Mouse (Mus musculus) embryonic fibroblast, embryonic 13.5 days (primary cell): Measurements from ENCODE around the gene Apba3. TPM values are rescaled to one million over a fixed set of nuclear protein-coding genes. Genes with fewer than 3 reads are reported as not detected.

ENCODE experiments used
- H3K27ac ChIP-seq: 2 replicates; pipeline ENCODE4 v1.5.1; 2012; ENCODE audit warnings: low read length, control low read depth, inconsistent platforms; ENCODE audit not compliant: insufficient read depth
- H3K4me1 ChIP-seq: 2 replicates; pipeline ENCODE4 v1.6.1; 2011; ENCODE audit warnings: low read length; ENCODE audit not compliant: control insufficient read depth, insufficient read depth
- H3K4me3 ChIP-seq: 2 replicates; pipeline ENCODE4 v1.5.1; 2011; ENCODE audit warnings: mild to moderate bottlenecking, control low read depth, low read length; ENCODE audit not compliant: insufficient read depth
- CTCF ChIP-seq: IDR thresholded peaks from 2 replicates; pipeline ENCODE4 v1.5.1; 2011; ENCODE audit warnings: mild to moderate bottlenecking, control low read depth, low read length, moderate library complexity, borderline replicate concordance; ENCODE audit not compliant: insufficient read depth
- POLR2A ChIP-seq: IDR thresholded peaks from 2 replicates; pipeline ENCODE4 v1.6.1; 2011; ENCODE audit warnings: low read depth, mild to moderate bottlenecking, control low read depth, low read length, moderate library complexity
- polyA plus RNA-seq: library from polyadenylated mRNA; stranded (reverse); fragments of >200 nt; gene quantifications from 2 replicates; pipeline ENCODE4 v1.2.4, GENCODE M21; 2011; ENCODE audit warnings: low read depth; ENCODE audit not compliant: missing spikeins, insufficient read length

The Apba3 gene
- polyA plus RNA-seq, 1 experiment: 43.2 TPM

- TF ChIP-seq CTCF (no peak), POLR2A (no peak)
- H3K27ac ChIP-seq: no peak overlapping the region
- H3K4me1 ChIP-seq: peaks cover 5% of the 10 kb centered on the region; the same call in 1 of the 2 replicates
- H3K4me3 ChIP-seq: no peak overlapping the region
These were observed 30.5 kb downstream of the Apba3 start for GRCm38 (mm10) chr10:81297246-81297645.

- no peak overlapping the region for H3K27ac ChIP-seq
- peaks cover 8% of the 10 kb centered on the region; the same call in 1 of the 2 replicates for H3K4me1 ChIP-seq
These were observed 31.1 kb downstream of the Apba3 start for GRCm38 (mm10) chr10:81297845-81298244.

GRCm38 (mm10) chr10:81298369-81299100, 31.8 kb downstream of the Apba3 start:
- TF ChIP-seq POLR2A: no peak
- TF ChIP-seq CTCF: no peak
- Histone ChIP-seq H3K4me1 (peaks cover 8% of the 10 kb centered on the region; the same call in 1 of the 2 replicates), H3K4me3 (no peak overlapping the region), H3K27ac (no peak overlapping the region)

More at GRCm38 (mm10) chr10:81297845-81298244, 31.1 kb downstream of the Apba3 start:
- H3K4me3 ChIP-seq: no peak overlapping the region
- TF ChIP-seq CTCF (no peak), POLR2A (no peak)

GRCm38 (mm10) chr10:81299585-81300351, 33.0 kb downstream of the Apba3 start:
- peaks cover 5% of the 10 kb centered on the region; the same call in 1 of the 2 replicates for H3K4me1 ChIP-seq
- H3K4me3 ChIP-seq: no peak overlapping the region
- no peak overlapping the region for H3K27ac ChIP-seq
- TF ChIP-seq CTCF: no peak
- no peak for TF ChIP-seq POLR2A

- Histone ChIP-seq H3K4me1 (peaks cover 3% of the 10 kb centered on the region; the same call in 1 of the 2 replicates), H3K27ac (no peak overlapping the region), H3K4me3 (no peak overlapping the region)
- TF ChIP-seq CTCF (no peak), POLR2A (no peak)
These were observed 33.7 kb downstream of the Apba3 start for GRCm38 (mm10) chr10:81300352-81300907.

GRCm38 (mm10) chr10:81301321-81301720, 34.6 kb downstream of the Apba3 start:
- H3K4me3 ChIP-seq: no peak overlapping the region
- TF ChIP-seq CTCF (no peak), POLR2A (no peak)
- peaks cover 3% of the 10 kb centered on the region; the same call in 1 of the 2 replicates for H3K4me1 ChIP-seq
- H3K27ac ChIP-seq: no peak overlapping the region

- Histone ChIP-seq H3K4me3 (no peak overlapping the region), H3K27ac (no peak overlapping the region), H3K4me1 (peaks cover 3% of the 10 kb centered on the region; the same call in 1 of the 2 replicates)
- TF ChIP-seq POLR2A: no peak
- no peak for TF ChIP-seq CTCF
These were observed 35.5 kb downstream of the Apba3 start for GRCm38 (mm10) chr10:81302288-81302687.

GRCm38 (mm10) chr10:81302781-81303218, 36.0 kb downstream of the Apba3 start:
- no peak overlapping the region for H3K27ac ChIP-seq
- H3K4me1 ChIP-seq: peaks cover 3% of the 10 kb centered on the region; the same call in 1 of the 2 replicates
- no peak overlapping the region for H3K4me3 ChIP-seq
- TF ChIP-seq POLR2A (no peak), CTCF (no peak)

GRCm38 (mm10) chr10:81303258-81303657, 36.5 kb downstream of the Apba3 start:
- H3K27ac ChIP-seq: no peak overlapping the region
- no peak overlapping the region for H3K4me3 ChIP-seq
- H3K4me1 ChIP-seq: peaks cover 3% of the 10 kb centered on the region; the same call in 1 of the 2 replicates
- no peak for TF ChIP-seq CTCF
- TF ChIP-seq POLR2A: no peak

- Histone ChIP-seq H3K27ac (no peak overlapping the region), H3K4me3 (no peak overlapping the region), H3K4me1 (peaks cover 3% of the 10 kb centered on the region; the same call in 1 of the 2 replicates)
- no peak for TF ChIP-seq CTCF
- TF ChIP-seq POLR2A: no peak
These were observed 37.0 kb downstream of the Apba3 start for GRCm38 (mm10) chr10:81303761-81304160.
